Mouse (Mus musculus) limb, embryonic 15.5 days (tissue): ENCODE data around the gene Krt87. TPM values are rescaled to one million over a fixed set of nuclear protein-coding genes. Genes with fewer than 3 reads are reported as not detected.

ENCODE experiments used
- ATAC-seq: fragments of 200-750 bp; cut with Nextera tagmentation; 2 replicates; pipeline ENCODE4 v1.8.0; 2017; ENCODE audit warnings: low read depth, moderate TSS enrichment; ENCODE audit not compliant: insufficient number of reproducible peaks, low FRiP score, low TSS enrichment
- H3K27ac ChIP-seq: fragments of 300-500 bp; sonication (generic); 2 replicates; pipeline ENCODE4 v1.5.1; 2015; ENCODE audit warnings: moderate library complexity, mild to moderate bottlenecking, inconsistent platforms
- H3K27me3 ChIP-seq: fragments of 300-500 bp; sonication (generic); 2 replicates; pipeline ENCODE4 v1.6.1; 2015; ENCODE audit warnings: inconsistent platforms
- H3K36me3 ChIP-seq: fragments of 300-500 bp; sonication (generic); 2 replicates; pipeline ENCODE4 v1.6.1; 2015; ENCODE audit warnings: inconsistent platforms
- H3K4me1 ChIP-seq: fragments of 300-500 bp; sonication (generic); 2 replicates; pipeline ENCODE4 v1.6.1; 2015; ENCODE audit warnings: inconsistent platforms
- H3K4me2 ChIP-seq: fragments of 300-500 bp; sonication (generic); 2 replicates; pipeline ENCODE4 v1.6.1; 2015; ENCODE audit warnings: mild to moderate bottlenecking, inconsistent platforms
- H3K4me3 ChIP-seq: fragments of 300-500 bp; sonication (generic); 2 replicates; pipeline ENCODE4 v1.5.1; 2015; ENCODE audit warnings: mild to moderate bottlenecking, inconsistent platforms
- H3K9ac ChIP-seq: fragments of 300-500 bp; sonication (generic); 2 replicates; pipeline ENCODE4 v1.6.1; 2015; ENCODE audit warnings: inconsistent platforms
- H3K9me3 ChIP-seq: fragments of 300-500 bp; sonication (generic); 2 replicates; pipeline ENCODE4 v1.6.1; 2016; ENCODE audit warnings: inconsistent platforms
- WGBS: fragments of 180-500 bp; shearing (Covaris S2); methylation state at CpG from one replicate; pipeline ENCODE4 v1.1.7; 2015; 5-methylcytosine and 5-hydroxymethylcytosine counted together
- polyA plus RNA-seq: library from polyadenylated mRNA; unstranded; fragments of >200 nt; fragmentation: Nextera tagmentation; extraction: Ambion mirVana; gene quantifications from 2 replicates; pipeline ENCODE4 v1.2.1, GENCODE M21; 2015

Gene Krt87
- polyA plus RNA-seq, 1 experiment from 2014 or later = 3.0 TPM

DNA sequence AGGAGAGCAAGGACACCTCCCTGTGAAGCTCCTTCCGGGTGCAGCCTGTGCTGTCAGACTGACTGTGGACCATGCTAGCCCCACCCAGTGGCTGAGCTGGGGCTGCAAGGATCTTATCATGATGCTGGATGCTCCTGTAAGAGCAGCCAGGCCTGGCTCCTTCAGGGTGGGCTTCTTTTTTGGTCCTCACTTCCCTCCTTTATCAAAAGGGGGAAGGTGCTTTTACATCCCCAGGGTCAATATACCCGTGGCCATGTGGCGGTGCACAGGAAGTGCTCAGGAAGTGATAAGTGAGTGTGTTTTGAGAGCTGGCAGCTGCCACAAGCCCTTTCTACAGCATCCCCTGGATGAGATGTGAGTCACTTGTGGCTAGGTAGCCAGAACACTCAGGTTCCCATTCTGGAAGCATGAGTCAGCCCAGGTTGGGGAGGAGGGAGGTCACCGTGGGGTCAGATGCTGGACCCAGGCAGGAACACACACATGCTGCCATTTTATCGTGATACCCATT lies 50.5 kb downstream of the Krt87 start:
- Histone ChIP-seq H3K4me3 (no peak overlapping the region), H3K27ac (no peak overlapping the region), H3K27me3 (no peaks in the 10 kb centered on the region), H3K9me3 (no peaks in the 10 kb centered on the region), H3K4me2 (no peak overlapping the region), H3K36me3 (no peaks in the 10 kb centered on the region), H3K9ac (no peak overlapping the region), H3K4me1 (peaks cover 7% of the 10 kb centered on the region)
- WGBS = 40% methylated on average over 5 of the region's 5 CpGs
- ATAC-seq = no peak

DNA sequence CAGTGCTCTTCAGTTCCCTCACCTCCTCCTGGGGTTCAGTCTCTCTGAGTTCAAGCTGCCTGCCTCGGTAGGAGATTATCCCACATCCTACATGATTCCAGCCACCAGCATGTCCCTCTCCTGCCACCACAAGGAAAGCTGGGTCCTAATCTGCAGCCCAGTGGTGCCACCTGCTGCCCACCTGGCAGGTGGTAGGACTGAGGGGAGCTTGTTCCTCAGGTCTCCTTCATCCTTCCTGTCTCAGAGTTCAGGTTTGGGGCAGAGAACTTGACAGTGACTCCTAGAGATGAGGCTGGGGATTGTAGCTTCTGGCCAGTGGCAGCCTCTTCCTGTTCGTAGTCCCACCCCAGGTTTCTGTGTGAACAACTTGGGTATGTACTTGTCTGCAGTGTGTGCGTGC lies 51.4 kb downstream of the Krt87 start:
- Histone ChIP-seq H3K4me1 (peaks cover 7% of the 10 kb centered on the region), H3K9me3 (no peaks in the 10 kb centered on the region), H3K27ac (no peak overlapping the region), H3K27me3 (no peaks in the 10 kb centered on the region), H3K4me3 (no peak overlapping the region), H3K4me2 (no peak overlapping the region), H3K36me3 (no peaks in the 10 kb centered on the region), H3K9ac (no peak overlapping the region)
- ATAC-seq = no peak
- WGBS = 62% methylated on average over 3 of the region's 3 CpGs

DNA sequence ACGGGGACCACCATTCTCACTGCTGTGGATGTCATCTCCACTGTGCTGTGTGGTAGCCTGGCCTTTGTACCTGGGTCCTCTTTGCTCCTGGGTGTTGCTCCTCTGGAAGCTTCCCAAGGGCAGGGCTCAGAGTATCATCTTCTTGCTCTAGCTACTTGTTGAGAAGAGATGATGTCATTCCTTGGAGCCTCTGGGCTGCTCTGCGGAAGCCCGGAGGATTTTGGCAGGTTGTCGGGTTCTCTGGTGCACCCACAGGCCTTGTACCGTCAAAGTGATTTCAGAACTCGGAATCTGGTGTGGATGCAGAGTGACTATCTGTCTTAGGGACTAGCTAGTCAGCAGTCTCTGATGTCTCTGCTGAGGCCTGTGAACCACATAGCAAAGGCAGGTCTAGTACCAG lies 53.5 kb downstream of the Krt87 start:
- no peak overlapping the region for H3K27ac ChIP-seq
- no peak overlapping the region for H3K4me3 ChIP-seq
- no peak for ATAC-seq
- H3K36me3 ChIP-seq = no peaks in the 10 kb centered on the region
- H3K4me2 ChIP-seq = no peak overlapping the region
- peaks cover 7% of the 10 kb centered on the region for H3K4me1 ChIP-seq
- no peaks in the 10 kb centered on the region for H3K27me3 ChIP-seq
- 75% methylated on average over 6 of the region's 6 CpGs for WGBS
- no peaks in the 10 kb centered on the region for H3K9me3 ChIP-seq
- no peak overlapping the region for H3K9ac ChIP-seq

DNA sequence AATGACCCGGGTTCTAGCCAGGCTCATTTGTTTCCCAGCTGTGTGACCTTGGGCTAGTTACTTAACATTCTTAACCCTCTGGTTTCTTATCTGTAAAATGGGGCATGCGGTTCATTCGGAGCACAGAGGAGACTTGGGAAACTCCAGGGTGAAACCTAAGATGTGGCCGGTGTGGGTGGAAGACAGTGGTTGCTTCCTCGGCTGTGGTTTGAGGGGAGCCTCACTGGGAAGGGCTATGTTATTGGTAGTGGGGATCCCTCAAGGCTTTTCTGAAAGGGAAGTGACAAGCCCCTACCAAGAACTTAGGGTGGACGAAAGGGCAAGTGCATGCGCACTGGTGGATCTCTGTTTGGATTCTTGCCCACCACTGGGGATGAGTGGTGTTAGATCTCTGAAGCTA lies 54.0 kb downstream of the Krt87 start:
- 71% methylated on average over 7 of the region's 7 CpGs for WGBS
- Histone ChIP-seq H3K4me1 (peaks cover 7% of the 10 kb centered on the region), H3K4me2 (no peak overlapping the region), H3K9me3 (no peaks in the 10 kb centered on the region), H3K4me3 (no peak overlapping the region), H3K27me3 (no peaks in the 10 kb centered on the region), H3K9ac (no peak overlapping the region), H3K27ac (no peak overlapping the region), H3K36me3 (no peaks in the 10 kb centered on the region)
- no peak for ATAC-seq

DNA sequence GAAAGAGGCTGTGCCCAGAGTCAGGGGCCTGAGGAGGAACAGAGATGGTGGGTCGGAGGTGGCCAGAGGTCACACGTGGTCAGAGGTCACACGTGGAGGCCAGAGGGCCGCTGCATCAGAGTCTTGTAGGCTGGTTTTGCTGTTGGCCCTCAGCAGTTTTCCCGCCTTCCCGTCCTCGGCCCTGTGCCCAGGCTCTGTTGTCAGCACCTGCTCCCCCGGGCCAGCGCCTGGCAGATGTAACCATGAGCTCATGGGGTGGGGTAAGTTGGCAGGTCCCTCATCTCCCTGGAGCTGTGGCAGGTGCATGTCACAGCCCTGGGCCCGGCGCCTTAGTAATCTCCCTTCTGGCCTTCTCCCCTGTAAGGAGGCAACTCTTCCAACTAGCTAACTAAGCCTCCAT lies 55.8 kb downstream of the Krt87 start:
- no peak for ATAC-seq
- no peaks in the 10 kb centered on the region for H3K36me3 ChIP-seq
- no peaks in the 10 kb centered on the region for H3K9me3 ChIP-seq
- no peaks in the 10 kb centered on the region for H3K27me3 ChIP-seq
- 74% methylated on average over 11 of the region's 11 CpGs for WGBS
- H3K4me3 ChIP-seq = no peak overlapping the region
- no peak overlapping the region for H3K4me2 ChIP-seq
- H3K4me1 ChIP-seq = no peaks in the 10 kb centered on the region
- H3K9ac ChIP-seq = no peak overlapping the region
- H3K27ac ChIP-seq = no peak overlapping the region

DNA sequence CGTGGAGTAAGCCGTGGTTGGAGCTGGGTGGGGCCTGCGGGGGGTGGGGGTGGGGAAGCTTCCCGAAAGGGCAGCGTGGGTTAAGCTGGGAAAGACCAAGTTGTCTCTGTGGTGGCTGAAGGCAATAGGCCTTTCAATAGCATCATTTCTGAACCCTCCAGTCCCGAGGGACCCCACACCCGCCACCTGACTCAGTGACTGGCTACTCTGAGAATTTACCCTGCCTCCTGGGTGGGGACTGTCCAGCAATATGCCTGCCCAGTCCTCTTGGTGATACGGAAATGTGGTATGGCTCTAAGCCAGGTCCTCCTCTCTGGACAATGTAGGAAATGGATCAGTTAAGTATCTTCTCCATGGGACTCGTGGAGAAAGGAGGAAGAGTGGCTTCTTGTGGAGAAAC lies 56.8 kb downstream of the Krt87 start:
- H3K4me1 ChIP-seq = no peaks in the 10 kb centered on the region
- no peaks in the 10 kb centered on the region for H3K9me3 ChIP-seq
- no peak overlapping the region for H3K4me2 ChIP-seq
- ATAC-seq = no peak
- no peak overlapping the region for H3K9ac ChIP-seq
- no peak overlapping the region for H3K27ac ChIP-seq
- no peak overlapping the region for H3K4me3 ChIP-seq
- 61% methylated on average over 9 of the region's 9 CpGs for whole genome bisulfite sequencing
- no peaks in the 10 kb centered on the region for H3K36me3 ChIP-seq
- no peaks in the 10 kb centered on the region for H3K27me3 ChIP-seq

Other genes starting within 250 kb of the Krt87 start
- 5.3 and 7.2 TPM in 2 replicates for gene Grasp, start 214.6 kb downstream of the Krt87 start, polyA plus RNA-seq
- gene Nr4a1, start 184.5 kb downstream of the Krt87 start, polyA plus RNA-seq = 14.7 and 18.4 TPM in 2 replicates
- gene Atg101, start 154.5 kb downstream of the Krt87 start, polyA plus RNA-seq = 69.7 and 69.9 TPM in 2 replicates
- 0.50 and 0.84 TPM in 2 replicates for gene 6030408B16Rik, start 145.6 kb downstream of the Krt87 start, polyA plus RNA-seq
- 22.6 and 25.3 TPM in 2 replicates for gene Krt80, start 68.6 kb downstream of the Krt87 start, polyA plus RNA-seq
- 162 and 164 TPM in 2 replicates for gene Krt7, start 27.8 kb downstream of the Krt87 start, polyA plus RNA-seq
- gene Krt88, start 8.9 kb upstream of the Krt87 start, polyA plus RNA-seq = not detected in 2 replicates
- 0.35 and 1.3 TPM in 2 replicates for gene Krt81, start 24.9 kb upstream of the Krt87 start, polyA plus RNA-seq
- gene Krt86, start 34.7 kb upstream of the Krt87 start, polyA plus RNA-seq = 0.27 and 0.28 TPM in 2 replicates
- gene Krt83, start 52.7 kb upstream of the Krt87 start, polyA plus RNA-seq = 0.58 and 1.7 TPM in 2 replicates
- 4.4 and 6.7 TPM in 2 replicates for gene Gm49425, start 78.5 kb upstream of the Krt87 start, polyA plus RNA-seq
- 54.7 and 75.1 TPM in 2 replicates for gene Krt84, start 94.0 kb upstream of the Krt87 start, polyA plus RNA-seq
- gene Krt82, start 111.9 kb upstream of the Krt87 start, polyA plus RNA-seq = not detected in 2 replicates
- gene Krt90, start 124.1 kb upstream of the Krt87 start, polyA plus RNA-seq = 1.2 TPM in 2 replicates
- 2.0 and 2.8 TPM in 2 replicates for gene Krt75, start 135.1 kb upstream of the Krt87 start, polyA plus RNA-seq
- not detected in 2 replicates for gene Gm5414, start 189.4 kb upstream of the Krt87 start, polyA plus RNA-seq
- gene Gm5478, start 208.6 kb upstream of the Krt87 start, polyA plus RNA-seq = not detected in 2 replicates
- gene Krt6b, start 241.5 kb upstream of the Krt87 start, polyA plus RNA-seq = 5.0 and 8.8 TPM in 2 replicates